Mouse (Mus musculus): Measurements from ENCODE around the gene Rapgef3. TPM values are rescaled to one million over a fixed set of nuclear protein-coding genes. Genes with fewer than 3 reads are reported as not detected.

Rapgef3 gene
- polyA plus RNA-seq, 1 experiment from 2014 or later = 6.2 TPM

- H3K9me3 ChIP-seq = no peaks in the 10 kb centered on the region
- no peak overlapping the region for H3K27ac ChIP-seq
- H3K4me1 ChIP-seq = peaks cover 26% of the 10 kb centered on the region
- no peak overlapping the region for H3K4me3 ChIP-seq (replicated peaks)
- no peaks in the 10 kb centered on the region for H3K36me3 ChIP-seq (replicated peaks)
- H3K4me2 ChIP-seq = no peak overlapping the region
- 89% methylated on average over 4 of the region's 4 CpGs for WGBS
- H3K27me3 ChIP-seq = no peaks in the 10 kb centered on the region
- H3K9ac ChIP-seq = no peak overlapping the region
- no peak for ATAC-seq (ENCODE audit: low FRiP score)
Measured at GRCm38 (mm10) chr15:97748964-97749363, 18.8 kb downstream of the Rapgef3 start.

DNA sequence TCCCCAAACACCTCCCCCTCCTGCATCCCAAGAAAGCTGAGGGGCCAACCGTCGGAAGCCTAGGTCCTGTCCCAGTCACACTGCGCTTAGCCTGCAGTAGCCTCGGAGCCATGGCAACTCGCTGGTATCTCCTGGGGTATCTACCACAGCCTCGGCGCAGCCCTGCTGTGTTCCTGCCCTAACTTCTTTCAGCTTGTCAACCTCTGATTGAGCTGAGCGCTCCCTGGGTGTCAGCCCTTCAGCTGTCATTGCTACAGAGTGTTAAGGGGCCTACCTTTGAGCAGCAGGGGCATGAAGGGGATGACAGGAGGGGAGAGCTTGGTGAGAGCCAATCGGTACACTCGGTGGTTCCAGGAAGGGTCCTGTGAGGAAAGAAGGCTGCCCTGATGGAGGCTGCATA is 19.5 kb downstream of the Rapgef3 start:
- Histone ChIP-seq H3K9ac (no peak overlapping the region), H3K4me1 (peaks cover 26% of the 10 kb centered on the region), H3K4me3 (replicated peaks) (no peak overlapping the region), H3K9me3 (no peaks in the 10 kb centered on the region), H3K4me2 (no peak overlapping the region), H3K36me3 (replicated peaks) (no peaks in the 10 kb centered on the region), H3K27me3 (no peaks in the 10 kb centered on the region), H3K27ac (no peak overlapping the region)
- ATAC-seq (ENCODE audit: low FRiP score) = no peak
- WGBS = 53% methylated on average over 10 of the region's 10 CpGs

DNA sequence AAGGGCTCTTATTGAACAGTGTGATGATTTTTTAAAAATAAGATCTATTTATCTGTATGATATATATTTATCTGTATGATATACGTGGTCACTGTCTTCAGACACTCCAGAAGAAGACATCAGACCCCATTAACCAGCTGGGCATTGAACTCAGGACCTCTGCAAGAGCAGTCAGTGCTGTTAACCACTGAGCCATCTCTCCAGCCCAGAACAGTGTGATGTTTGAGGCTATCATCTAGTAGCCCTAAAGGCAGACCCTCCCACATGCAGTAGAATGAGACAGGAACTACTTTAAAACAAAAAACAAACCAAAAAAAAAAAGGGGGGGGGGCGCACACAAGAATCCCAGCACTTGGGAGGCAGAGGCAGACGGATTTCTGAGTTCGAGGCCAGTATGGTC is 20.3 kb downstream of the Rapgef3 start:
- H3K27me3 ChIP-seq = no peaks in the 10 kb centered on the region
- no peaks in the 10 kb centered on the region for H3K36me3 ChIP-seq (replicated peaks)
- no peaks in the 10 kb centered on the region for H3K9me3 ChIP-seq
- peaks cover 27% of the 10 kb centered on the region for H3K4me1 ChIP-seq
- H3K9ac ChIP-seq = no peak overlapping the region
- H3K4me3 ChIP-seq (replicated peaks) = no peak overlapping the region
- WGBS = 73% methylated on average over 4 of the region's 4 CpGs
- no peak for ATAC-seq (ENCODE audit: low FRiP score)
- H3K27ac ChIP-seq = no peak overlapping the region
- H3K4me2 ChIP-seq = no peak overlapping the region

- H3K9me3 ChIP-seq = no peaks in the 10 kb centered on the region
- no peaks in the 10 kb centered on the region for H3K36me3 ChIP-seq (replicated peaks)
- no peak overlapping the region for H3K4me3 ChIP-seq (replicated peaks)
- peaks cover 34% of the 10 kb centered on the region for H3K4me1 ChIP-seq
- H3K9ac ChIP-seq = no peak overlapping the region
- no peak overlapping the region for H3K27ac ChIP-seq
- ATAC-seq (ENCODE audit: low FRiP score) = no peak
- no peak overlapping the region for H3K4me2 ChIP-seq
- no peaks in the 10 kb centered on the region for H3K27me3 ChIP-seq
- WGBS = 93% methylated on average over 24 of the region's 24 CpGs
Measured at GRCm38 (mm10) chr15:97746748-97747147, 21.0 kb downstream of the Rapgef3 start.

GRCm38 (mm10) chr15:97746278-97746677 is 21.5 kb downstream of the Rapgef3 start:
- ATAC-seq (ENCODE audit: low FRiP score) = no peak
- H3K36me3 ChIP-seq (replicated peaks) = no peaks in the 10 kb centered on the region
- H3K27ac ChIP-seq = no peak overlapping the region
- no peak overlapping the region for H3K4me3 ChIP-seq (replicated peaks)
- H3K4me1 ChIP-seq = peaks cover 34% of the 10 kb centered on the region
- 91% methylated on average over 10 of the region's 10 CpGs for WGBS
- H3K9me3 ChIP-seq = no peaks in the 10 kb centered on the region
- H3K9ac ChIP-seq = no peak overlapping the region
- no peaks in the 10 kb centered on the region for H3K27me3 ChIP-seq
- no peak overlapping the region for H3K4me2 ChIP-seq

- Histone ChIP-seq H3K4me2 (no peak overlapping the region), H3K27me3 (no peaks in the 10 kb centered on the region), H3K9ac (no peak overlapping the region), H3K4me3 (replicated peaks) (no peak overlapping the region), H3K36me3 (replicated peaks) (no peaks in the 10 kb centered on the region), H3K9me3 (no peaks in the 10 kb centered on the region), H3K27ac (no peak overlapping the region), H3K4me1 (peaks cover 27% of the 10 kb centered on the region)
- no peak for ATAC-seq (ENCODE audit: low FRiP score)
- 86% methylated on average over 10 of the region's 10 CpGs for WGBS
Measured at GRCm38 (mm10) chr15:97745331-97745730, 22.4 kb downstream of the Rapgef3 start.

GRCm38 (mm10) chr15:97744930-97745329 is 22.8 kb downstream of the Rapgef3 start:
- H3K9ac ChIP-seq = no peak overlapping the region
- no peak overlapping the region for H3K4me3 ChIP-seq (replicated peaks)
- no peak overlapping the region for H3K4me2 ChIP-seq
- peaks cover 23% of the 10 kb centered on the region for H3K4me1 ChIP-seq
- H3K27me3 ChIP-seq = no peaks in the 10 kb centered on the region
- 0 out of 2 replicates have a peak overlapping the region, but pooled peaks have one; percentile 25 for H3K27ac ChIP-seq
- no peaks in the 10 kb centered on the region for H3K36me3 ChIP-seq (replicated peaks)
- no peak for ATAC-seq (ENCODE audit: low FRiP score)
- H3K9me3 ChIP-seq = no peaks in the 10 kb centered on the region
- WGBS = 77% methylated on average over 10 of the region's 10 CpGs

- Histone ChIP-seq H3K9me3 (no peaks in the 10 kb centered on the region), H3K4me1 (peaks cover 23% of the 10 kb centered on the region), H3K36me3 (replicated peaks) (no peaks in the 10 kb centered on the region), H3K9ac (no peak overlapping the region), H3K27ac (no peak overlapping the region; the same call in 1 of the 2 replicates), H3K4me3 (replicated peaks) (no peak overlapping the region), H3K4me2 (no peak overlapping the region), H3K27me3 (no peaks in the 10 kb centered on the region)
- 75% methylated on average over 11 of the region's 12 CpGs for WGBS
- ATAC-seq (ENCODE audit: low FRiP score) = no peak
Measured at GRCm38 (mm10) chr15:97743961-97744525, 23.7 kb downstream of the Rapgef3 start.

DNA sequence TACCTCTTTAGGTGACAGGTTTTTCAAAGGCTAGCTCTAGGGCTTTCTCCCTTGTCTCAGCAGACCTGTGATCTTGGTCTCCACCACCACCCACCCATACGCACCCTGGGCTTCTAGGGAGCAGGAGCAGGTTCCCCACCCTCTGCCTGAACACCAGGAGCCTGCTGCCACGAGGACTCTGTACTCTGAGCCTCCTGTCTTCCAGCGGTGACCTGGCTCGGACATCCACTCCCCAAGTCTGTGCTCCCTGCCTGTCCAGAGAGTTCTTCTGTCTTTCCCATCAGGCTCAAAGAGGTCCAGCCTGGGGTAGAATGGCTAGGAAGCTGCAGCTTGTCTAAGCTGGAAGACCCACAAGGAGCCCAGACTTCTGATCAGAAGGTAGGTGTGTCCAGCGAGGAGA is 24.6 kb downstream of the Rapgef3 start:
- no peak for ATAC-seq (ENCODE audit: low FRiP score)
- 87% methylated on average over 5 of the region's 5 CpGs for WGBS
- Histone ChIP-seq H3K27me3 (no peaks in the 10 kb centered on the region), H3K36me3 (replicated peaks) (no peaks in the 10 kb centered on the region), H3K4me3 (replicated peaks) (no peak overlapping the region), H3K4me2 (no peak overlapping the region), H3K27ac (no peak overlapping the region), H3K4me1 (peaks cover 18% of the 10 kb centered on the region), H3K9ac (no peak overlapping the region), H3K9me3 (no peaks in the 10 kb centered on the region)

- Histone ChIP-seq H3K27me3 (no peaks in the 10 kb centered on the region), H3K9me3 (no peaks in the 10 kb centered on the region), H3K4me2 (no peak overlapping the region), H3K4me1 (peaks cover 14% of the 10 kb centered on the region), H3K36me3 (replicated peaks) (no peaks in the 10 kb centered on the region), H3K27ac (no peak overlapping the region), H3K9ac (no peak overlapping the region), H3K4me3 (replicated peaks) (no peak overlapping the region)
- WGBS = 61% methylated on average over 4 of the region's 4 CpGs
- no peak for ATAC-seq (ENCODE audit: low FRiP score)
Measured at GRCm38 (mm10) chr15:97742600-97742999, 25.2 kb downstream of the Rapgef3 start.

DNA sequence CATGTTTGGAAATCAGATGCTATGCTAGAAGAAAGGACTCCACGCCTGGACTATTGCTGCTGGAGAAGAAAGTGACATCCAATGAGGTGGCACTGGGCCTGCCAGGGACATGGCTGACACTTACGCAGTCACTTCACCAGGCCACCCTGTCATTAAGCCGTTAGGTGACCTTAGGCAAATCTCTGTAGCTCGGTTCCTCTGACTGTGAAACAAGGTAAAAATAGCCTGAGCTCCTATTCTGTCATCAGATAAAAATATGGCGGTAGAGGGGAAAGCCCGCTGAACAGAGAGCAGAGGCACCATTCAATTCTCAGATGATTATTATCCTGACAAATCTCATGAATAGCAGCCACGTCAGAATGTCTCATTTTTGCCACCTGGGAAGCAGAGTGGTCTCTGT is 25.7 kb downstream of the Rapgef3 start:
- H3K27ac ChIP-seq = no peak overlapping the region
- H3K9ac ChIP-seq = no peak overlapping the region
- H3K9me3 ChIP-seq = no peaks in the 10 kb centered on the region
- H3K36me3 ChIP-seq (replicated peaks) = no peaks in the 10 kb centered on the region
- ATAC-seq (ENCODE audit: low FRiP score) = no peak
- WGBS = 67% methylated on average over 7 of the region's 7 CpGs
- H3K4me2 ChIP-seq = no peak overlapping the region
- peaks cover 14% of the 10 kb centered on the region for H3K4me1 ChIP-seq
- H3K27me3 ChIP-seq = no peaks in the 10 kb centered on the region
- no peak overlapping the region for H3K4me3 ChIP-seq (replicated peaks)

- ATAC-seq (ENCODE audit: low FRiP score) = no peak
- Histone ChIP-seq H3K4me2 (no peak overlapping the region), H3K9me3 (no peaks in the 10 kb centered on the region), H3K4me3 (replicated peaks) (no peak overlapping the region), H3K4me1 (peaks cover 14% of the 10 kb centered on the region), H3K27me3 (no peaks in the 10 kb centered on the region), H3K36me3 (replicated peaks) (no peaks in the 10 kb centered on the region), H3K27ac (no peak overlapping the region; the same call in 1 of the 2 replicates), H3K9ac (no peak overlapping the region)
- 82% methylated on average over 12 of the region's 12 CpGs for WGBS
Measured at GRCm38 (mm10) chr15:97741662-97742061, 26.1 kb downstream of the Rapgef3 start.

DNA sequence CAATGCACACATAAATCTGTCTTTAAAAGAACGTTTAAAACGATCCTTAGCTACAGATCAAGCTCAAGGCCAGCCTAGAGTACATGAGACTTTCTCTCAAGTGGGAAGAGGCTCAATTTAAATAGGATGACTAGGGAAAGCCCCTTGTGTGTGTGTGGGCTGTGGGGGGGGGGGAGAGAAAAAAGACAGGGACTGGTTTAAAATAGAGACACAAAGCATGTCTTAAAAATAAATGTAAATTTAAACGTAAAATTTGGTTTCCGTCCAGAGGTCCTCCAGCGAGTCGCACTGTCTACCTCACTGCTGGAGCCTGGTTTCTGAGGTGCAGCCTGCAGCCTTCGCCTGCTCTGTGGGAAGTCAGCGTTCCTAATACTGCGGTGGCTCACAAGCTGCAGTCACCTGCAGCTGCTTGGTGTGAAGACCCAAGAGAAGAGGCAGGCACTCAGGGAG is 27.5 kb downstream of the Rapgef3 start:
- Histone ChIP-seq H3K4me2 (no peak overlapping the region), H3K4me1 (peaks cover 14% of the 10 kb centered on the region), H3K9ac (no peak overlapping the region), H3K36me3 (replicated peaks) (no peaks in the 10 kb centered on the region), H3K27me3 (no peaks in the 10 kb centered on the region), H3K4me3 (replicated peaks) (no peak overlapping the region), H3K9me3 (no peaks in the 10 kb centered on the region), H3K27ac (no peak overlapping the region)
- WGBS = 87% methylated on average over 9 of the region's 9 CpGs
- ATAC-seq (ENCODE audit: low FRiP score) = no peak
